Mouse (Mus musculus) brain, adult 10 weeks (tissue): ENCODE data around the gene Rita1. TPM values are rescaled to one million over a fixed set of nuclear protein-coding genes. Genes with fewer than 3 reads are reported as not detected.

Experiments
- polyA plus RNA-seq: library from polyadenylated mRNA; stranded (reverse); fragments of 350-450 nt; fragmentation: Illumina TruSeq; extraction: RNeasy Lipid Tissue Mini Kit (QIAGEN cat#74804); gene quantifications from one replicate; pipeline ENCODE4 v1.2.3, GENCODE M21; 2015; ENCODE audit warnings: low read depth, low replicate concordance

Gene Rita1
- polyA plus RNA-seq: 38.2 TPM

DNA sequence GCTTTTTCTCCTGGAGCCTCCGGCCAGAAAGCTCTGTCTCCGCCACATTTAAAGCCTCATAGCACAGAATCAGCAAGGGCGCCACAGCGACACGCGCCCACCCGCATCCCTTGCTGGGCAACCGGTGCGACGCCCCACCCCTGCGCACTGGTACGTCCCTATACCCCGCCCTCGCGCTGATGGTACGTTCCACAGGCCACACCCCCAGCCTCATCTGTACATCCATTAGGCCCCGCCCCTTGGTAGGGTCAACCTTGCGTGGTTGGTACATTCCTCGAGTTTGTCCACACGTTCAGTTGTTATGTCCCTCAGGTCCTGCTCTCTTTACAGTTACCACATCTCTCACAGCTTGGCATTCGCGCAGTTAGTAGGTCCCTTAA is at the start of gene Rita1, which contains the start of gene Ddx54:
Rita1 (minus strand) TSS at position 148 of the 380 bp plus-strand sequence.
Ddx54 (plus strand) TSS at position 298 of the 380 bp plus-strand sequence.

DNA sequence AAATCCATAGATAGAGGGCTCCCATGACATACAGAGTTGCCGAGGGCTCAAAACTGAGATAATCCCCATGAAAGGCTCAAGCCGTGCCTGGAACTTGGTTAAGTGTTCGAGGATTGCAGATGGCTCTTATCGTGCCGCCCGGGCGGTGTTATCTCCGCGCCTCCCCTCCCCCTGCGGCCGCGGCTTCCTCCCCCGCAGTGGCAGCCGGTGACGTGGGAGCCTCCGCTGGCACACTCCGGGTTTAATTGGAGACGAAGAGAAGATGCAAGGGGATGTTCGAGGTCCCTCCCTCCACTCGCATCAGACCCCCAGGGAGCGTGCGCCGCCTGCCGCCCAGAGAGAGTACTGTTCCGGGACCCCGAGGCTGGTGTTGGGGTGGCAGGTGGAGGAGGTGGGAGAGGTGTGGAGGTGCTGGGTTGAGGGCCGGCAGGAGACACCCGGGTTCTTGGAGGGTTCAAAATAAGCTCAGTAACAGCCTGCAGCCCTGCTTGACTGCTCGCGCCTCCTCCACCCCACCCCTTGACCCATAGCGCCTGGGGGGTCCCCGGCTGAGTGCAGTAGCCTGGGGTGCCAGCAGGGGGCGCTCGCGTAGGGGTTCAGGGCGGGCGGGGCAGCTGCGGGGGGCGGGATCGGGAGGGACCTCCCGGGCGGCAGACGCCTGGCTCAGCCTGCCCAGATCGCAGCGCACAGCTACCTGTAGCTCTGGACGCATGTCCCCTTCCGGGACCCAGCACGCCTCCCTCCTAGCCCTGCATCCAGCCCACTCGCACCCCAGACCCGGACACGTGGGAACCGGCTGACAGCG is 36.4 kb upstream of the Rita1 start, which contains the start of gene Rasal1:
Rasal1 (plus strand) TSS at position 244 of the 805 bp plus-strand sequence.

DNA sequence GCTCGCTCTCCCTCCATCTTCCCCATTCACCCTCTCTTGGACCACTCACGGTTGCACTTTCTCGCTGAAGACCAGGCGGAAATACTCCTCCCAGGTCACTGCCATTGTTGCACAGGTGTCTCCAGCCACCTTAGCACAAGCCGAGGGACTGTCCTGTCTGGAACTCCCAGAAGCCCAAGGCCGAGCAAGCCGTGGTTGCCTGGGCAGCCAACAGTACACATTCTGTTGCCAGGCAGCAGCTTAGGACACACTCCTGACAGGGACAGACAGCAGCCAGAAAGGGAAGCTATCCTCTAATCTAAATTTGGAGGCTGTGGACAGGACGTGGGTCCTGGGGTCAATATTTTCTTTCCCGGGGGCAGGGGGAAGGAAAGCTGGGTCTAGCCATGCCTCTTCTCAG is 21.7 kb upstream of the Rita1 start, which contains the start of gene Cfap73:
Cfap73 (minus strand) TSS at position 105 of the 400 bp plus-strand sequence.

DNA sequence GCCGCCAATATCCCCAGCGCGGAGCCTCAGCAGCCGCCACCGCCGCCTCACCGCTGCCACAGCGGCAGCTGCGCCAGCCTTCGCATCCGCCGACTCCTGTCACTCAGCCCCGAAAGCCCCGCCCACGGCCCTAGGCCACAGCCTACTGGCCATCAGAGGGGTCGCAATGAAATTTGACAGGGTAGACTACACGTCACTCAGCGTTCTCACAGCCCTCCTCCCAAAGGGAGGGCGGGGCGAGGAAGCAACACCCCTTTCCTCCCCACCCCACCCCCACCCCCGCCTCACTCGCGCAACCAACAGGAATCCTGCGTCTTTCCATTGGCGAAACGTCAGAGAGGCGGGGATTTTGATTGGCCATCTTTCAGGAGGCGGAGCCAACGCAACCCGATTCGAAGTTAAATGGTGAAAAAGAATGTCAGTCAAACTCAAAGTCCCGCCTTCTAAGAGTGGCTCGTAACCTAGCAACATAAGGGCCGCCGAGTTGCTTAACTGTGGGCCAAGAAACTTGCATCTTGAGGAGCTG is 23.8 kb downstream of the Rita1 start, which contains the start of the genes Tpcn1 and Iqcd:
Tpcn1 (minus strand) TSS at position 105 of the 526 bp plus-strand sequence.
Iqcd (plus strand) TSS at position 448 of the 526 bp plus-strand sequence.

Other genes with a start within 250 kb of the Rita1 start
- 0.97 TPM for gene Lhx5, start 180.9 kb downstream of the Rita1 start, polyA plus RNA-seq
- gene Sdsl, start 139.8 kb downstream of the Rita1 start, polyA plus RNA-seq: 3.6 TPM
- 0.39 TPM for gene Sds, start 136.1 kb downstream of the Rita1 start, polyA plus RNA-seq
- 38.9 TPM for gene Plbd2, start 109.0 kb downstream of the Rita1 start, polyA plus RNA-seq
- 4.3 TPM for gene Slc8b1, start 101.4 kb downstream of the Rita1 start, polyA plus RNA-seq
- 20.2 TPM for gene Tpcn1, start 23.9 kb downstream of the Rita1 start, polyA plus RNA-seq
- 1.6 TPM for gene Iqcd, start 23.6 kb downstream of the Rita1 start, polyA plus RNA-seq
- 21.0 TPM for gene Ddx54, start 150 bp upstream of the Rita1 start, polyA plus RNA-seq
- not detected for gene Cfap73, start 21.6 kb upstream of the Rita1 start, polyA plus RNA-seq
- 49.7 TPM for gene Rasal1, start 36.2 kb upstream of the Rita1 start, polyA plus RNA-seq
- 47.7 TPM for gene Dtx1, start 99.3 kb upstream of the Rita1 start, polyA plus RNA-seq
- gene Oas2, start 137.3 kb upstream of the Rita1 start, polyA plus RNA-seq: 0.51 TPM
- gene Oas3, start 165.1 kb upstream of the Rita1 start, polyA plus RNA-seq: not detected
- not detected for gene Oas1e, start 182.9 kb upstream of the Rita1 start, polyA plus RNA-seq
- 1.1 TPM for gene Oas1c, start 199.9 kb upstream of the Rita1 start, polyA plus RNA-seq
- gene Oas1f, start 234.8 kb upstream of the Rita1 start, polyA plus RNA-seq: not detected
- gene Oas1h, start 248.8 kb upstream of the Rita1 start, polyA plus RNA-seq: not detected